Mouse (Mus musculus) liver, postnatal 0 days (tissue): Measurements from ENCODE around the gene Rbms3. TPM values are rescaled to one million over a fixed set of nuclear protein-coding genes. Genes with fewer than 3 reads are reported as not detected.

Experiments
- ATAC-seq: fragments of 200-750 bp; cut with Nextera tagmentation; 2 replicates; pipeline ENCODE4 v1.8.0; 2017; ENCODE audit warnings: mild to moderate bottlenecking, moderate library complexity
- DNase-seq: peaks from one replicate; pipeline ENCODE4 v3.0.0-alpha.2; 2016
- H3K27ac ChIP-seq: fragments of 300-500 bp; sonication (generic); 2 replicates; pipeline ENCODE4 v1.5.1; 2014; ENCODE audit warnings: antibody characterized with exemption, moderate library complexity, mild to moderate bottlenecking, low read depth
- H3K27me3 ChIP-seq: fragments of 300-500 bp; sonication (generic); 2 replicates; pipeline ENCODE4 v1.6.1; 2014; ENCODE audit warnings: low read length, control low read depth, mixed read lengths; ENCODE audit not compliant: insufficient read depth
- H3K36me3 ChIP-seq: fragments of 300-500 bp; sonication (generic); replicated peaks from 2 replicates; pipeline ENCODE4 v1.6.1; 2014; ENCODE audit warnings: mild to moderate bottlenecking, control low read depth, low read length, moderate library complexity, mixed read lengths; ENCODE audit not compliant: insufficient read depth
- H3K4me1 ChIP-seq: fragments of 300-500 bp; sonication (generic); 2 replicates; pipeline ENCODE4 v1.6.1; 2014; ENCODE audit warnings: antibody characterized with exemption, mild to moderate bottlenecking, control low read depth; ENCODE audit not compliant: insufficient read depth
- H3K4me2 ChIP-seq: fragments of 300-500 bp; sonication (generic); 2 replicates; pipeline ENCODE4 v1.6.1; 2014; ENCODE audit warnings: low read depth, mild to moderate bottlenecking, low read length, moderate library complexity, mixed read lengths
- H3K4me3 ChIP-seq: fragments of 300-500 bp; sonication (generic); 2 replicates; pipeline ENCODE4 v1.5.1; 2014; ENCODE audit warnings: low read depth, low read length
- H3K9ac ChIP-seq: fragments of 300-500 bp; sonication (generic); replicated peaks from 2 replicates; pipeline ENCODE4 v1.6.1; 2014; ENCODE audit warnings: mild to moderate bottlenecking, moderate library complexity
- H3K9me3 ChIP-seq: fragments of 300-500 bp; sonication (generic); 2 replicates; pipeline ENCODE4 v1.6.1; 2016; ENCODE audit warnings: mild to moderate bottlenecking, control low read depth, low read length, mixed read lengths
- CTCF ChIP-seq: sonication (generic); IDR thresholded peaks from 2 replicates; pipeline ENCODE4 v1.5.1; 2016; ENCODE audit warnings: antibody characterized with exemption, low read depth
- EP300 ChIP-seq: IDR thresholded peaks from 2 replicates; pipeline ENCODE4 v1.6.1; 2016; ENCODE audit warnings: antibody characterized with exemption, low read depth, mild to moderate bottlenecking
- whole genome bisulfite sequencing: fragments of 180-500 bp; shearing (Covaris S2); extraction: QIAGEN DNeasy Blood & Tissue Kit; methylation state at CpG from one replicate; pipeline ENCODE4 v1.1.7; 2014; ENCODE audit not compliant: insufficient replicate concordance; 5-methylcytosine and 5-hydroxymethylcytosine counted together
- polyA plus RNA-seq: library from polyadenylated mRNA; unstranded; fragments of >200 nt; fragmentation: Nextera tagmentation; extraction: Ambion mirVana; gene quantifications from 2 replicates; pipeline ENCODE4 v1.2.1, GENCODE M21; 2015

Gene Rbms3
- polyA plus RNA-seq, 1 experiment from 2014 or later = 2.8 TPM

DNA sequence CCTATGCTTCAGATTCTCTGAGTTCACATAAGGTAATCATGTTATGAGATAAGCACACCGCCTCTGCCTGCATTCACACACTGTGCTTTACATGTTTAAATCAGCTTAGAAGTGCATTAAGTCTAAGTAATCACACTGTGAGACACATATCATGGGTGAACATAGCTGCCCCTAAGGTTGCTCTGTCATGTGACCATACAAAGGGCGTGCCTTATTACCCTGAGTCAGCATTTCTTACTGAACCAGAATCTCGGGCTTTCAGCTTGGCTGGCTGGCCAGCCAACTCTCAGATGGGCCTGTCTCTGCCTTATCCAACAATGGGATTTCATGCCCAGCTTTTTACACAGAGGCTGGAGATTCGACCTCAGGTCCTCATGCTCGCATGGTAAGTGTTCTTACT lies 493.3 kb downstream of the Rbms3 start:
- WGBS = 60% methylated on average over 5 of the region's 5 CpGs
- ATAC-seq = no peak

DNA sequence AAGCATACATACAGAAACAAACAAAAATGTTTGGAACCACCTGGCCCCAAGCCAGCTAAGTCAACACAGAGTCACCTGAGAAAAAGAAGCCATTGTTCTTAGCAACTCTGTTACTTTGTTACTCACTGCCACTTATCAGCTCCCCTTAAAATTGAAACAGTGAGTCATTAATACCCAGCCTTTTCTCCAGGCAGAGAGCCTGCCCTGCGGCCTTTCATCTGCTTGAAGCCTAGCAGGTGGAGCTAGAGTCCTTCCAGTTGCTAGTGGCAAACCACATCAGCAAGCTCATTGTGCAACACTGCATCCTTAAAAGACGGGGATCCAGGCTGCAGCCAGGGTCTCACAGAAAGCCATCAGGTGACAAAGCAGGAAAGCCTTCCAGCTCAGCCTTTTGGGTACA lies 495.7 kb downstream of the Rbms3 start:
- no peak for TF ChIP-seq EP300
- Histone ChIP-seq H3K4me3 (no peak overlapping the region), H3K4me1 (no peaks in the 10 kb centered on the region), H3K36me3 (no peaks in the 10 kb centered on the region), H3K27ac (no peak overlapping the region), H3K9ac (no peak overlapping the region), H3K9me3 (no peaks in the 10 kb centered on the region), H3K4me2 (no peak overlapping the region), H3K27me3 (no peaks in the 10 kb centered on the region)
- WGBS = 45% methylated on average over 2 of the region's 2 CpGs
- DNase-seq (no peak), ATAC-seq (no peak)

More for the DNA sequence above, 493.3 kb downstream of the Rbms3 start:
- no peaks in the 10 kb centered on the region for H3K4me1 ChIP-seq
- no peak overlapping the region for H3K4me2 ChIP-seq
- no peak for DNase-seq
- no peaks in the 10 kb centered on the region for H3K36me3 ChIP-seq
- no peaks in the 10 kb centered on the region for H3K9me3 ChIP-seq
- H3K9ac ChIP-seq = no peak overlapping the region
- H3K27me3 ChIP-seq = no peaks in the 10 kb centered on the region
- TF ChIP-seq CTCF = no peak
- H3K27ac ChIP-seq = no peak overlapping the region
- no peak overlapping the region for H3K4me3 ChIP-seq

DNA sequence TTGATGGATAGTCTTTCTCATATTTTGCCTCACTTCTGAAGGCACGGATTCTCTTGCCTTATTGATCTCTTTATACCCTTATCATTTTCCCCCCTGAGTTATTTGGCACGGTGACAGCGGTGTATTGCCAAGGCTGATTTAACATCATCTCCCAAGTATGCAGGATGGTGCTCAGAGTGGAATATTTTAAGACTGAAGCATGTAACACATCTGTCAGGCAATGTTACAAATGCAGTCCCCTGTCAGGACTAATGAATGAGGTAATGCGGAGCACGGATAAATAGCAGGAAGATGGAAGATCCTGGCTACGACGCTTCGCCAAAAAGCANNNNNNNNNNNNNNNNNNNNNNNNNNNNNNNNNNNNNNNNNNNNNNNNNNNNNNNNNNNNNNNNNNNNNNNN lies 502.9 kb downstream of the Rbms3 start:
- TF ChIP-seq EP300 (no peak), CTCF (no peak)
- ATAC-seq (no peak), DNase-seq (no peak)
- Histone ChIP-seq H3K4me1 (no peaks in the 10 kb centered on the region), H3K27ac (no peak overlapping the region), H3K9me3 (no peaks in the 10 kb centered on the region), H3K4me2 (no peak overlapping the region), H3K36me3 (no peaks in the 10 kb centered on the region), H3K4me3 (no peak overlapping the region), H3K9ac (no peak overlapping the region), H3K27me3 (no peaks in the 10 kb centered on the region)
- WGBS = 85% methylated on average over 8 of the region's 8 CpGs

- Histone ChIP-seq H3K27me3 (no peaks in the 10 kb centered on the region), H3K36me3 (no peaks in the 10 kb centered on the region), H3K9ac (no peak overlapping the region), H3K9me3 (no peaks in the 10 kb centered on the region), H3K4me3 (no peak overlapping the region), H3K4me2 (no peak overlapping the region), H3K27ac (no peak overlapping the region), H3K4me1 (no peaks in the 10 kb centered on the region; the same call in 1 of the 2 replicates)
- DNase-seq (no peak), ATAC-seq (no peak)
- TF ChIP-seq EP300 (no peak), CTCF (no peak)
- 62% methylated on average over 6 of the region's 6 CpGs for WGBS
These were observed 503.9 kb downstream of the Rbms3 start for GRCm38 (mm10) chr9:117125844-117126243.

- no peaks in the 10 kb centered on the region for H3K9me3 ChIP-seq
- ATAC-seq = no peak
These were observed 508.1 kb downstream of the Rbms3 start for GRCm38 (mm10) chr9:117121572-117121971.

GRCm38 (mm10) chr9:117117181-117117729 lies 512.5 kb downstream of the Rbms3 start:
- H3K9me3 ChIP-seq = no peaks in the 10 kb centered on the region
- H3K4me3 ChIP-seq = no peak overlapping the region
- TF ChIP-seq EP300 = no peak
- no peak for ATAC-seq
- no peaks in the 10 kb centered on the region for H3K27me3 ChIP-seq
- no peak overlapping the region for H3K9ac ChIP-seq
- H3K27ac ChIP-seq = no peak overlapping the region
- WGBS = 82% methylated on average over 10 of the region's 10 CpGs
- no peak overlapping the region for H3K4me2 ChIP-seq
- peaks cover 2% of the 10 kb centered on the region; the same call in 1 of the 2 replicates for H3K4me1 ChIP-seq
- DNase-seq = no peak
- no peaks in the 10 kb centered on the region for H3K36me3 ChIP-seq

More at GRCm38 (mm10) chr9:117121572-117121971, 508.1 kb downstream of the Rbms3 start:
- H3K4me1 ChIP-seq = no peaks in the 10 kb centered on the region; the same call in 1 of the 2 replicates
- WGBS = 57% methylated on average over 6 of the region's 6 CpGs
- no peaks in the 10 kb centered on the region for H3K36me3 ChIP-seq
- no peak overlapping the region for H3K4me3 ChIP-seq
- no peak overlapping the region for H3K9ac ChIP-seq
- H3K27ac ChIP-seq = no peak overlapping the region
- no peaks in the 10 kb centered on the region for H3K27me3 ChIP-seq
- DNase-seq = no peak
- no peak overlapping the region for H3K4me2 ChIP-seq
- TF ChIP-seq EP300 (no peak), CTCF (no peak)

DNA sequence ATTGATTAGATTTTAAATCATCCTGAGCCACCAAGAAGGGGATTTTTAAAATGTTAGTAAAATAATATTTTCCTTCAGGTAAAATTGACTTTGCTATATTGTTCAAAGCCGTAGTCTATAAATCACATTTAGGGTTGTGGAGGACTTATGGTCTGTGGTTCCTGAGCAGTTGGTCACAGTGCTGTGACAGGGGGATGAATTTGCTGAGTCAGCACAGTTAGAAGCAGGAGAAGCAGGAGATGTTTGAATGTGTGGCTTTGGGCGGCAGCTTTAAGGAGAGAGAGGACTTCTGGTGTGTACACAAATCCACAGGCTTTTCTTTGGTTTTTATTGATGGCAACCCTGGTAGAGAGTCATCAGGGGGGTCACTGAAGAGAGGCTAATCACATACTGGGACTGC lies 514.1 kb downstream of the Rbms3 start:
- TF ChIP-seq CTCF (no peak), EP300 (no peak)
- Histone ChIP-seq H3K9me3 (no peaks in the 10 kb centered on the region), H3K36me3 (no peaks in the 10 kb centered on the region), H3K9ac (no peak overlapping the region), H3K27me3 (no peaks in the 10 kb centered on the region), H3K27ac (no peak overlapping the region), H3K4me1 (0 out of 2 replicates have a peak, but pooled peaks cover 2% of the 10 kb centered on the region), H3K4me2 (no peak overlapping the region), H3K4me3 (no peak overlapping the region)
- WGBS = 65% methylated on average over 2 of the region's 2 CpGs
- no peak for ATAC-seq
- no peak for DNase-seq
